Mouse (Mus musculus): ENCODE results near the gene Runx1. TPM values are rescaled to one million over a fixed set of nuclear protein-coding genes. Genes with fewer than 3 reads are reported as not detected.
A peak's percentile ranks its signal among the peaks of the same experiment; 100 is the strongest.

Gene Runx1
- total and polyA plus RNA-seq, 3 experiments = 3.1 to 10.9 (median 4.7) TPM

- dilution Hi-C loops (cut with MboI; ENCODE audit: extremely low pct_ligation_motif_present, extremely low pct_unique_long_range_greater_than_20kb, low sequenced_read_pairs) (no loop called here), in situ Hi-C loops (cut with MboI; ENCODE audit: low pct_ligation_motif_present, low pct_unique_long_range_greater_than_20kb, low sequenced_read_pairs) (loop anchor here (5.0 kb wide), 1 partner anchor 131 kb away; no protein-coding TSS in a partner anchor)
- peak; percentile 75 for DNase-seq (ENCODE audit: extremely low read depth)
- H3K27me3 ChIP-seq (replicated peaks) = no peaks in the 10 kb centered on the region
- H3K4me1 ChIP-seq (ENCODE audit: control insufficient read depth in 1 of 2, insufficient read depth in 2 of 2) = peaks cover 3 to 23% of the 10 kb centered on the region in 2 experiments; a peak in 2 of 4 replicates
- no peak overlapping the region for H3K4me2 ChIP-seq (ENCODE audit: insufficient read depth, low read depth, poor library complexity, severe bottlenecking)
- H3K4me3 ChIP-seq (replicated peaks in 1 of 3; ENCODE audit: low read depth in 2 of 3, low read length in 2 of 3, poor library complexity in 1 of 3) = peak overlapping the region; percentile 27 to 70 (median 56)
- no peak for TF ChIP-seq POLR2A (IDR thresholded peaks at IDR 0.05; ENCODE audit: low read depth, low read length)
- peak in 1 of 2 experiments; percentile 73; a peak in 2 of 4 replicates for TF ChIP-seq CTCF (conservative IDR thresholded peaks at IDR 0.05 in 1 of 2, IDR thresholded peaks at IDR 0.05 in 1 of 2; ENCODE audit: low read depth in 2 of 2, low read length in 2 of 2)
- 0 out of 2 replicates have a peak, but pooled peaks have one; percentile 29 for TF ChIP-seq MAZ (IDR thresholded peaks at IDR 0.05; ENCODE audit: low read depth, low read length)
- TF ChIP-seq MEF2A (IDR thresholded peaks at IDR 0.05; ENCODE audit: borderline replicate concordance, low read depth, low read length) = peak; percentile 41; the same call in 1 of the 2 replicates
- TF ChIP-seq MAFK (IDR thresholded peaks at IDR 0.05; ENCODE audit: insufficient replicate concordance, low read length) = no peak
- TF ChIP-seq POLR2AphosphoS2 (IDR thresholded peaks at IDR 0.05; ENCODE audit: low read depth, low read length) = no peak
- peak; percentile 51 for TF ChIP-seq ZC3H11A (IDR thresholded peaks at IDR 0.05; ENCODE audit: low read depth, low read length)
- TF ChIP-seq BHLHE40 (IDR thresholded peaks at IDR 0.05; ENCODE audit: low read depth, low read length) = 0 out of 2 replicates have a peak, but pooled peaks have one; percentile 17
- 0 out of 2 replicates have a peak, but pooled peaks have one; percentile 27 for TF ChIP-seq NELFE (IDR thresholded peaks at IDR 0.05; ENCODE audit: low read depth, low read length)
- peak; percentile 17; the same call in 1 of the 2 replicates for TF ChIP-seq IRF4 (IDR thresholded peaks at IDR 0.05; ENCODE audit: low read depth, low read length)
- TF ChIP-seq SMC3 (IDR thresholded peaks at IDR 0.05; ENCODE audit: low read depth, low read length) = peak; percentile 85
- TF ChIP-seq NRF1 (IDR thresholded peaks at IDR 0.05; ENCODE audit: low read depth, low read length) = 0 out of 2 replicates have a peak, but pooled peaks have one; percentile 17
- no peak for TF ChIP-seq HCFC1 (IDR thresholded peaks at IDR 0.05; ENCODE audit: low read depth, low read length)
- no peak for TF ChIP-seq MXI1 (IDR thresholded peaks at IDR 0.05; ENCODE audit: low read depth, low read length)
- no peak for TF ChIP-seq PAX5 (IDR thresholded peaks at IDR 0.05; ENCODE audit: low read length)
- 0 out of 2 replicates have a peak, but pooled peaks have one; percentile 41 for TF ChIP-seq TCF12 (IDR thresholded peaks at IDR 0.05; ENCODE audit: low read depth, low read length)
- peak; percentile 76 for TF ChIP-seq RAD21 (IDR thresholded peaks at IDR 0.05; ENCODE audit: low read depth, low read length)
- peak; percentile 50; the same call in 1 of the 2 replicates for TF ChIP-seq MAX (IDR thresholded peaks at IDR 0.05; ENCODE audit: low read length)
- peak overlapping the region; percentile 18; the same call in 1 of the 2 replicates for H3K9ac ChIP-seq (ENCODE audit: insufficient read depth, low read depth)
- H3K9me3 ChIP-seq (replicated peaks; ENCODE audit: low read length) = peaks cover 41% of the 10 kb centered on the region
- peaks cover 0 to 40% of the 10 kb centered on the region in 2 experiments for H3K36me3 ChIP-seq (replicated peaks in 1 of 2; ENCODE audit: control insufficient read depth in 1 of 2, insufficient read depth in 1 of 2, low read length in 1 of 2)
- H3K79me2 ChIP-seq (replicated peaks; ENCODE audit: control insufficient read depth, extremely low read depth, insufficient read depth, poor library complexity, severe bottlenecking) = peaks cover 7% of the 10 kb centered on the region
- H3K27ac ChIP-seq (ENCODE audit: insufficient read depth, low read depth) = no peak overlapping the region
Observed at GRCm38 (mm10) chr16:92698612-92698998, 127.3 kb downstream of the Runx1 start.

GRCm38 (mm10) chr16:92697737-92698611, 128.0 kb downstream of the Runx1 start:
- DNase-seq (ENCODE audit: extremely low read depth) = no peak
- Histone ChIP-seq H3K4me1 (ENCODE audit: control insufficient read depth in 1 of 2, insufficient read depth in 2 of 2) (peaks cover 3 to 26% of the 10 kb centered on the region in 2 experiments; a peak in 2 of 4 replicates), H3K79me2 (replicated peaks; ENCODE audit: control insufficient read depth, extremely low read depth, insufficient read depth, poor library complexity, severe bottlenecking) (peaks cover 8% of the 10 kb centered on the region), H3K27me3 (replicated peaks) (no peaks in the 10 kb centered on the region), H3K4me3 (replicated peaks in 1 of 3; ENCODE audit: low read depth in 2 of 3, low read length in 2 of 3, poor library complexity in 1 of 3) (peak overlapping the region; percentile 27 to 70 (median 56)), H3K9ac (ENCODE audit: insufficient read depth, low read depth) (peak overlapping the region; percentile 35), H3K9me3 (replicated peaks; ENCODE audit: low read length) (peaks cover 41% of the 10 kb centered on the region), H3K27ac (ENCODE audit: insufficient read depth, low read depth) (peak overlapping the region; percentile 58), H3K36me3 (replicated peaks in 1 of 2; ENCODE audit: control insufficient read depth in 1 of 2, insufficient read depth in 1 of 2, low read length in 1 of 2) (peaks cover 0 to 41% of the 10 kb centered on the region in 2 experiments), H3K4me2 (ENCODE audit: insufficient read depth, low read depth, poor library complexity, severe bottlenecking) (peak overlapping the region; percentile 18; the same call in 1 of the 2 replicates)
- dilution Hi-C loops (cut with MboI; ENCODE audit: extremely low pct_ligation_motif_present, extremely low pct_unique_long_range_greater_than_20kb, low sequenced_read_pairs) (no loop called here), in situ Hi-C loops (cut with MboI; ENCODE audit: low pct_ligation_motif_present, low pct_unique_long_range_greater_than_20kb, low sequenced_read_pairs) (loop anchor here (5.0 kb wide), 1 partner anchor 131 kb away; no protein-coding TSS in a partner anchor)
- TF ChIP-seq MXI1 (IDR thresholded peaks at IDR 0.05; ENCODE audit: low read depth, low read length) = no peak
- no peak for TF ChIP-seq RAD21 (IDR thresholded peaks at IDR 0.05; ENCODE audit: low read depth, low read length)
- TF ChIP-seq PAX5 (IDR thresholded peaks at IDR 0.05; ENCODE audit: low read length) = no peak
- no peak for TF ChIP-seq NELFE (IDR thresholded peaks at IDR 0.05; ENCODE audit: low read depth, low read length)
- TF ChIP-seq BHLHE40 (IDR thresholded peaks at IDR 0.05; ENCODE audit: low read depth, low read length) = 0 out of 2 replicates have a peak, but pooled peaks have one; percentile 13
- TF ChIP-seq NRF1 (IDR thresholded peaks at IDR 0.05; ENCODE audit: low read depth, low read length) = peak; percentile 61
- no peak for TF ChIP-seq TCF12 (IDR thresholded peaks at IDR 0.05; ENCODE audit: low read depth, low read length)
- no peak for TF ChIP-seq RCOR1 (conservative IDR thresholded peaks at IDR 0.05; ENCODE audit: low read depth, low read length)
- TF ChIP-seq CHD1 (IDR thresholded peaks at IDR 0.05; ENCODE audit: low read depth, low read length) = no peak
- TF ChIP-seq TBP (conservative IDR thresholded peaks at IDR 0.05; ENCODE audit: low read depth, low read length) = 0 out of 2 replicates have a peak, but pooled peaks have one; percentile 17
- 0 out of 2 replicates have a peak, but pooled peaks have one; percentile 41 for TF ChIP-seq MAZ (IDR thresholded peaks at IDR 0.05; ENCODE audit: low read depth, low read length)
- TF ChIP-seq ELF1 (IDR thresholded peaks at IDR 0.05; ENCODE audit: low read depth, low read length) = no peak
- no peak for TF ChIP-seq SIN3A (IDR thresholded peaks at IDR 0.05; ENCODE audit: low read length)
- no peak for TF ChIP-seq MAX (IDR thresholded peaks at IDR 0.05; ENCODE audit: low read length)
